Mouse (Mus musculus) erythroid progenitor cell, adult 5-6 weeks (primary cell): Measurements from ENCODE around the gene Tef. TPM values are rescaled to one million over a fixed set of nuclear protein-coding genes. Genes with fewer than 3 reads are reported as not detected.

ENCODE experiments used
- ATAC-seq: replicated peaks from 2 replicates; pipeline ENCODE4 v1.8.0; 2016; ENCODE audit warnings: moderate number of reproducible peaks, mild to moderate bottlenecking, moderate TSS enrichment, inconsistent platforms; ENCODE audit not compliant: poor library complexity, low FRiP score, severe bottlenecking
- total RNA-seq, 2 experiments: library from RNA; stranded (forward) in 1 of 2; stranded (reverse) in 1 of 2; fragments of 150-400 nt in 1 of 2; fragments of 186-747, 209-891 nt in 1 of 2; gene quantifications; 2 replicates each; pipeline versions ENCODE4 v1.2.3 to v1.2.4; 2015 to 2017; ENCODE audit warnings: low replicate concordance in 2 of 2

The Tef gene
- total RNA-seq, 2 experiments from 2014 or later, result 1.7 to 2.1 TPM

DNA sequence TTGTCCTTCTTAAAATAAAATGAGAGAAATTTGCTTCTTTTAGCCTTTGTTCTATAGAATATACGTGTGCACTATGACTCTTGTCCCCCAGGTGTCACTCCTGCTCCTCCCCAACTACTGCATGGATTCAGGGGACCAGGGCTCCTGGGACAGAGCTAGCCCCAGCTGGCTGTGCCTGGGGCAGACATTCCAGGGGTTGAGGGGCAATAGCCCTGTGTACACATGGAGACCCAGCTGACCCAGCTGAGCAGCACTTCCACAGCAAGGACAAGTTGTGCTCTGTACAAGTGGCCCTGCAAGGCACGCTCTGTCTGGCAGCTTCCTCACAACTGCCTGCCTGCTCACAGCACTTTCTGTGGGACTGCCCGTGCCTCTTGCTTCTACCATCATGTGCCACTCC, 6.0 kb upstream of the Tef start:
- no peak for ATAC-seq

DNA sequence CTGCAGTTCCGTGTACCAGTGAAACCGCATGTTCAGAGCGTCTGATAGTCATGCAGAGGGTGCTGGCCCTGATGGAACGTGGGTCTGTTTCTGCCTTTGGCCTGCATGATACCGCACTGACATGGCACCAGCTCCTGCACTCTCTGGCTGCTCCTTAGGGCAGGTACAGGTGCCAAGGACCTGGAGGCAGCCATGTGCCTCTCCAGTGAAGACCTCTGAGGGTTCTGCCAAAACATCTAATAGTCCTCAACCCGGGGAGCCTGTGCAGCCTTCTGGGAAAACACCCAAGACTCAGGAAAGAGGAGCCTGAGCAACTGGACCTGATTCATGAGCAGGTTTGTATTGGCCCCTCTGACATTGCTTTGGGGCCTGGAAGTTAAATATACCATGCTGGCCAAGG, 4.4 kb upstream of the Tef start:
- no peak for ATAC-seq

DNA sequence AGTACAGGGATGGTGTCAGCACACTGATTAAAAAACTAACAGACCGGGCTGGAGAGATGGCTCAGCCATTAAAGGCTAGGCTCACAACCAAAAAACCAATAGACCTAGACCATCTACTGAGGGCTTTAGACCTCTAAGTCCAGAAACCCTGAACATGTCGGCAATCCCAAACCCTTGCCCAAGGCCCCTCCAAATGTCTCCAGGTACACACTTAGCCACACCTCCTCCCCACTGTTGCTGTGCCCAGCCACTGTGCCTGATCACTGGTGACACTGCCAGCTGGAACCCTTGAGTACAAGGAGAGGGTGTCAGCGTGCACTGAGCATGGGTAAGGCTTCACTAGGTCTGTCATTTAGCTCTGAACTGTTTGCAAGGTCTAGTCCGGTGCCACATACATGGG, 3.8 kb upstream of the Tef start:
- no peak for ATAC-seq

DNA sequence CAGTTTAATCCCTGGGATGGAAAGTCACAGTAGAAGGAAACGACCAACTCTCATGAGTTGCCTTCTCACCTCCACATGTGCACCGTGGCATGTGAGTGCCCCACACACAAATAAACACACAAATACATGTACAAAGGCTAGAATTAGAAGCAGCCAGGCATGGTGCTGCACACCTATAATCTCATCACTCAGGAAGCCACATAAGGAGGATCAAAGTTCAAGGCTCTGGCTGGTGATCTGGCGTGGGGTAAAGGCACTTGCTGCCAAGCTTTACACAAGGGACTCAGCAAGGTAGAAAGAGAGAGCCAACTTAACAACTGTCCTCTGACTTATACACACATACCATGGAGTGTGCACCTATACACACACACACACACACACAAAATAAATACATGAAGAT, 1.8 kb upstream of the Tef start:
- ATAC-seq, result no peak

DNA sequence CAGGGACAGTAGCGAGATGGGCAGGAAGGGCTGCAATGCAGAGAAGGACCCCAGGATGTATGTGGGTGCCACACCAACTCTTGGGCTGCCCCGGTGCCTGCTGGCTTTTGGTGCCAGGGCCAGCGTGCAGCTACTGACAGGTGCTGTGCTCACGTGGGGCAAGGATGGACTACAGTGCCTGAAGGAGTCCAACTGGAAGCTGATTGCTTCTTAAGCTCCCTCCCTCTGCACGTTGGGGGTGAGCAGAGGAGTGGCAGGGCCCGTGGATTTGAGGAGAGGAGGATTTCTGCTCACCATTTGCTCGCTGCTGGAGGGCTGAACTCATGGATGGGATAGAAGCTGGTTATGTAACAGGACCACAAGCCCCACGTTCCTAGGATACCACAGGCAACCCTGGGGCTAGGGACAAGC, 725 bp downstream of the Tef start:
- ATAC-seq, result peak; percentile 1; the same call in 1 of the 2 replicates

DNA sequence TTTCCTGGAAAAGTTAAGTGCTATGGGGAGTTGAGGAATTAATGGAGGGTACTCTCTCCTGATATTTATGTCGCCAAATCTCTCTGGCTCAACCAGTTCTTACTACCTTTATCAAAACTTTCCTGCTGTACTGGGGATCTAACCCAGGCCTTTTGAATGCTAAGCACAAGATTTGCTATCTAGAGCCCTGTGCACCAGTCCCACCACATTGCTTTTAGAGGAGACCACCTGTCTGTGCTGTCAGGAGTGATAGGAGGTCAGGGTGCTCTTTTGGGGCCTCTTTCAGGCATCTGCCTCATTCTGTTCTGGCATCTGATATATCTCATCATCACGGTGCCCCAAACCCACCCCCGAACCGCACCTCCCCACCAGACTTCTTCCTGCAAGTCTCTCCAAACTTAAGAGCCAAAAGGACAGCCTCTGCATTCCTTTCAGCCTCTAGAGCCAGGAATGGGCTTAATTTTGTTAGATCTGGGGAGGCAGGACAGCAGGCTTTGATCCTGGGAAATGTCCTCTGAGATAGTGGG, 1.3 kb downstream of the Tef start:
- ATAC-seq, result no peak

DNA sequence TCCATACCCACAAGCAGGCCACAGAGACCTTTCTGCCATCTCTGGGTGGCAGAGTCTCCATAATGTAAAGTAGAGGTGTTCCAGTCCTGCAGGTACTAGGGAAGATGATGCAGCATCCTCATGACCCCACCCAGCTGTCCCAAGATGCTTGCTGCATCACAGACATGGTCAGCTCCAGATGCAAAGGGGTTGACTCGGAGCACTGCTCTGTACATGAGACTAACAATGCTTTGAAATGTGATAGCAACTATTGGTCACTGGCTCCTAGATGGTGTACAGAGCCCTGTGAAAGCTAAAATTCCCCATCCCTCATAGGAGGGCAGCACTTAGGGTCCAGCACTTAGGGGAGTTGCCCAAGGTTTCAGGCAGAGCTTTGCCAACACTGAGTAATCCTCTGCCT, 2.0 kb downstream of the Tef start:
- no peak for ATAC-seq

DNA sequence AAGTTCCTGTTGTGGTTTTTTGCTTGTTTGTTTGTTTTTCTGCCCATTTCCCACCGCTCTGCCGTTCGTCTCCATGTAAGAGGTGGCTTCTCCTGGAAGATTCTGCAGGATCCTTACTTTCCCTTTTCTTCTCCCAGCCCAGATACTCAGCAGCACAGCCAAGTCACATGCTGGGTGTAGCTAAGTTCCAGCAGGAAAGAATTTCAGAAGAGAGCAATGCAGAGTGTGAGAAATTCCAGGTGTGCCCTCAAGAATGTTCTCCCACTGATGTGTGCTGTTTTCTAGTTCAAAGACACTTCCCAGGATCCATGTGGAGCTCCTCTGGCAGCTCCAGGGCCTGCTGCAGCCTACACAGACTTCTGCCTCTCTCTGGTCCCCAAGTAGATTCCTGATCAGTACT, 2.7 kb downstream of the Tef start:
- ATAC-seq, result no peak

DNA sequence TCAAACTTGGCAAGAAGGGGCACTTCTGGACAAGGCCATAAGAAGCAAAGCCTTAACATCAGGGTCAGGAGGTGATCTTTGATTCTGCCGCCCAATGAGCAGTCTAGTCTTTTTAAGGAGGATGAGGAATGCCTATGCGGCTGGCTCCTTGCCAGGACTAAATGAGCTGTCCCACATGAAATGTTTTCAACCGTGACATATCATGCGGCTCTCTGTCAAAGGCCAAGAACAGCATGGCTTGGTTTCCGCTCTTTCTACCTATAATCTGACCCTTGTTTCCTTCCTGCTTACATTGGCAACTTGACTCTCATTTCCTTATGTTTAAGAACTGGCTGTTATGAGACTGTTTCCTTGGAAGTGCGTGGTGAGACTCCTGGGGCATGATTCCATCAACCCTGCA, 3.4 kb downstream of the Tef start:
- no peak for ATAC-seq

DNA sequence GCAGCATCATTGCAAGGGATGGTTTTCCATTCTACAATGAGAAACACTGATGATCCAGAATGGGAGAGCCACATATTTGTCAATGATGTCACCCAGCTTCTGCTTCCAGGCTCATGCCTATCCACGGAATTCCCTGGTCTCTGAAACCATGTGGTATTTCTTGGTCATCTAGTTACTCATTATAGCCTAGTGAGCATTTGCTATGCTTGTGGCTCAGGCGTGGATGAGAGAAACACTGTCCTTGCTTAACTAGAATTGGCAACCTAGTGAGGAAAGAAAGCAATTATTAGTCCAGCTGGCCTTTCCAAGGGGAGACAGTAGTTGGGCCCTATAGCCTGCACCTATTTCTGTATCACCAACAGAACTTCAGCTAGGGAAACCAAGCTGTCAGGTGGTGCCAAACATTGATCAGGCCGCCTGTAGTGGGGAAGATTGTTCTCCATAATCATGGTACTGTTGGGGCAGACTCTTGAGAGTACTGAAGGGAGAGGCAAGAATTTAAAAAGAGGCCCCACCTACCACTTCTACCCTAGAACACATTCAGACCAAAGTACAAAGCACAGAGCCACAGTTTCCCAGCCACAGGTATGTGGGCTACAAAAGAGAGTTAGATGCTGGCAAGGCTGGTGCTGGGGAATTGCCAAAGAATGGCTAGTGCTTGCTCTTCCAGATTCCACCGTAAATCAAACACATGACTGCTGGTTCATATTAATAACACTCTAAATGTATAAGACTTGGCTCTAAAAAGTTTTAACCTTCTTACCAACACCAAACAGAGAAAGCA, 4.6 kb downstream of the Tef start:
- no peak for ATAC-seq

DNA sequence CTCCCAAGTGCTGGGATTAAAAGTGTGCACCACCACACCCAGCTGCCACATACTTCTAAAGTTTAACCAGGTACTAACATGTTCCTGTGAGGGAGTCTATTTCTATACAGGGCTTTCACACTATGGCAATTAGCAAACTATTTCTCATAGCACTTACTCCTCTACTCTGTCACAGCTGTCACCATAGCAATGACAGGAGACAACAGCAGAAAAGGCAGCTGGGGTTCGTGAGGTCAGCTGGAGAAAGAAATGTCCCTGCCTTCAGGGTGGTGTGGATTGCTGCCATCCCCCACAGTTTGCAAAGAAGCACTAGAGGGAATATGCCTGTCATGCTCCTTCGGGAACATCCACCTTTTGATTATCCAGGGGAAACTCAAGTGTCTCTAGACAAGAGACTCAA, 6.6 kb downstream of the Tef start:
- ATAC-seq, result no peak

DNA sequence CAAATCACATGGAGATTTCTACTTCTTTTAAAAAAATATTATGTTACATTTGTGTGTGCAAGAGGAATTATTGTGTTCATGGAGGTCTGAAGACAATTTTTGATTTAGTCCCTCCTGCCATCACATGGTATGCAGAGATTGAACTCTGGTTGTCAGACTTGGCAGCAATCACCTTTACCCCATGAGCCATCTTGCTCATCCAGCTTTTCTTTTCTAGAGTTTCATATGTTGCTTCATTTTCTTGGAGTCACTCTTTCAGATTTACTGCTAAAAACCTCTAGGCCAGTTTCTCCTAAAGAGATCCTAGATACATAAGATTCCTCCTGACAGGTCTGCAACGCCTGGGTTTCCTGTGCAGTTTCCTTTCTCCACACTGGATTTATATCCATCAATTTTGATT, 7.3 kb downstream of the Tef start:
- ATAC-seq, result no peak

DNA sequence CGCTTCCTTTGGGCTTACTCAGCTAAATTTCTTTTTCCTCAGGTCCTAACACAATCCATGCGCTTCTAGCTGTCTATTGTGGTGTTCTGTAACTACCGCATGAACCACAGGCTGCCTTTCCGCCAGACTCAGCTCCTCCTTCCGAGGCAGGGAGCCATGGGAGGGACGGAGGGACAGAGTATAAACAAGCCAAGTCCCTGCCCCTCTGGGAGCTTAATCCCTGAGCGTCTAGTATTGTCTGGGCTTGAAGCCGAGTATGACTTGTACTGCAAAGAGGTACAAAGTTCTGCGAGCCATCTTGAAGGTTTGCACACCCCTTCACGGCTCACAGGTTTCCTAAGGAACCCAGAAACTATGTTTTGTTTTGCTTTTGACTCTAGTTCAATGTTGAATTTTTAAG, 7.9 kb downstream of the Tef start:
- ATAC-seq, result no peak

DNA sequence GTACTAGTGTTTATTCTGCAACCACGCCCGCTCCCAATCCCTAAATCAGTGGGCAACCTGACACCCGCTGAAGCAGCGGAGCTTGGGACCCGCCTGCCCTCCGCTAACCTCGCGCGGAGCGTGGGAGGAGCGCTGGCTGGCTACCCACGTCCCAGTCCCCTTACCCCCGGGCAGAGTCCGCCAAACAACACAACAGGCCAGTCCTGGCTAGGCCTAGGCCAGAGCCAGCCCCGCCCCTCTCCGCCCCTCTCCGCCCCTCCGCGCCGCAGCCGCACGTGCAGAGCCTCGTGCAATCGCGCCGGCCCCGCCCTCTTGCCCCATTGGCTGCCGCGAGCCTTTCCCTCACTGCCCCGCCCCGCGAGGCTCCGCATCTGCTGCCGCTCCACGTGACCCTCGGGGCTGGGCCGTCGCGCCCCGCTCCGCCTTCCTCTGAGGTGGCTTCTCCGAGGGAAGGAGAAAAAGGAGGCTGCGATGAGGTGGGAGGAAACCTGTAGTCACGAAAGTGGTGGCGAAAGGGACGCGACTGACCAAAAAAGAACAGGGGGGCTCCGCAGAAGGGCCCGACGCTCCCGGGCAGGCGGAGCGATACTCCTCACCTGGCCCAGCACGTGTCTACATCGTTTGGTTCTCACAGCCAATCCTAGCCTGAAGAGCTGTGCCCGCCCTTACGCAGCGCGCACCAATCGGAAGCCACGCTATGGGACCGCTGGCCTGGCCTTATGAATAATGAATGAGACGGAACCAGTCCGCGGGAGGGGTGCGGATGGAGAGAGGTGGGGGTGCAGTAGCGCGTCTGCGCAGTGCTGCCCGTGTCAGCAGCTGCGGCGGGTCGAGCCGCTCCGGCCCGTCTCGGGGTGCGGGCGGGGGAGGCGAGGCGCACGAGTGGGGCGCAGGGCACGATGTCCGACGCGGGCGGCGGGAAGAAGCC, 8.7 kb downstream of the Tef start:
- ATAC-seq, result peak; percentile 95

DNA sequence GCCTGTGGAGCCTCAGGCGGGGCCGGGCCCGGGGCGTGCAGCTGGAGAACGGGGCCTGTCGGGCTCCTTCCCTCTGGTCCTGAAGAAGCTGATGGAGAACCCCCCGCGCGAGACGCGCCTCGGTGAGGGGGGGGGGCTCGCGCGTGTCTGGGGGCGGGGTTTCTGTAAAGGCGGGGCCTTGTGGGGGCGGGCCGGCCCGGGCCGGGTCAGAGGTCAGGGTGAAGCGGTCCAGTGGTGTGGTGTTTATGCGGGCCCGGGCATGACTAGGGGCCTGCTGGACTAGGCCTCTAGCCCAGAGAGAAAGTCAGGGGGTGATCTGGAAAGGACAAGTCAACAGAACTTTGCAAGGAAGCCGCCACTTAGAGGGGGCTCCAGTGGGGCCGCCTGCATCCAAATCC, 9.4 kb downstream of the Tef start:
- ATAC-seq, result no peak

DNA sequence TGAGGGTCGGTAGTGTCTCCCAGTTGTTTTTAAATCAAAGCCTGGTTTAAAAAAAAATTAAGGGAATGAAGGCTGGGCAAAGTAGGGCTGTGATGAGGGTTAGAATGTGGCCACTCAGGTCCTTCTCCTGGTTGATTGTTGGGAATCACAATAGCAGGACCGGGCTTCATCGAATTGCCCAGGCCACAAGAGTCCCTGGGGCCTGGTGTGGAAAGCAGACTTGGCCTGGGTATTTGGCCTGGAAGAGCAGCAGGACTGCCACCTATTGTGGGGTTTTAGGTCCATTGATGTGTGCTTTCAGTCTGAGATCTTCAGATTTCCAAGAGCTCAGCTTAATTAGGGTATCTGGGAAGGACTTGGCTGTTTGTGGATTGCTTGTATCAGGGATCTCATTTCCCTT, 10.1 kb downstream of the Tef start:
- ATAC-seq, result no peak

DNA sequence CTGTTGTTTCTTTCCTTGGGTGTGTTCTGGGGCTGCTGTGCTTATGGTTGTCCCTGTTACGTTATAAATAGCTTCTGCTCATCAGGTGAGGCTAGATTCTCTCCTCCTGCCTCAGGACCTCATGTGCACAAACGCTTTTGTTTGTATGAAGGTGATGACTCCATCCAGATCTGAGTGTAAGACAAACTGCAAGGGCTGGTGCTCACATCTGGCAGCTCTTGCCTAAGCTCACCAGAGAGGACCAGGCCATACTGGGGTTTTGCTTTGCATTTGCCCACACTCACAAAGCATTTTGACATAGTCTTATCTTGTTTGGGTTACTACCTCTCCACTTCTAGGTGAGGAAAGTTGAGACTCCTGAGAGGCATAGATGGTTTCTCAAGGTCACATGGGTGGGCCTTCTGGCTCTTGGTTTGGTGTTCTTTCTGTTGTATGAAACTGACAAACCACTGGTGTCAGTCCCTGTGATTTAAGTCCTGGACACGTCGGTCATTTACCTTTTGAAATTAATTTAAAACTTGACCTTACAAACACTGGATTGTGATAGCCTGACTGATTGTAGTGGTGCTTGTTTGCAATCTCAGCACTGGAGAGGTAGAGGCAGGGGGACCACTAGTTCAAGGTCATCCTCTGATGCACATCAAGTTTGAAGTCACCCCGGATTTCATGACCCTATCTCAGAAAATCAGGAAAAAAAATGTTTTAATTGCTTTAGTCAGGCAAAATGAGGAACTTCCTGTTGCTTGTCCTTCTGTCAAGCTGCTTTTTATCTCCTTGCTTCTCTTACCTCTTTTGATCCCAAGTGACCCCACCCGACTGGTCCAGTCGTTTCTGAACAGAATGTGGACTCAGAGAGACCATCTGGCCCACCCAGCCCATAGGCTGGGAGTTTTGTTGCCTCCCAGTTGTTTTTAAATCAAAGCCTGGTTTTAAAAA, 10.7 kb downstream of the Tef start:
- no peak for ATAC-seq

DNA sequence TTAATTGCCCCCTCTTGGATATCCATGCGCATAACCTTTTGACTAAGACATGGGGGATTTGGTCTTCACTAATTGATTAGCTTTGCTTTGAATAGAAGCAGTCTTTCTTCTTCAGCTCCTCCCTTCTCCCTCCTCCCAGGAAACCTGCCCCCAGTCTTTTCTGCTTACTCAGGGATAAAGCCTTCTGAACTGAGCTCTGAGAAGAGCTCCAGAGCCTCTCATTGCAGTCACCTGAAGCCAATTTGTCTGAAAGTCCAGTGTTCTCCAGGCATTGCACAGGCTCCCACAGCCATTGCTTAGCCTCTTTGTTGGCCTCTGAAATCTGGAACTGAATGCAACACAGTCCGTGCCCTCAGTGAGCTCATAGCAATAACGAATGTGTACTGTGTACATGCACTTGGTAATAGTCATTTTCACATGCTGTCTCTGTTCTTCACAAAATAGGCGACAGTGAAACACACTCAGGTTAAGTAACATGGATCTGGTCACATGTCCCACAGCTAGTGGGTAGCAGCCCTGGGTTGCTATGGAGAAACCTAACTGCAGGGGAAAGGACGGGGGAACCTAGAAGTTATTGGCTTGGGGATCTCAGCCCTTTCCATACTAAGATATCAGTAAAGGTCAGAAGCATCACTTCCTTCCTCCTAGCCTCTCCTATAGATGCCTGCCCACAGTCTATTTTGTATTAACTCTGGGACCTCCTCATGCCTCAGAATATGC, 11.9 kb downstream of the Tef start:
- ATAC-seq, result no peak

DNA sequence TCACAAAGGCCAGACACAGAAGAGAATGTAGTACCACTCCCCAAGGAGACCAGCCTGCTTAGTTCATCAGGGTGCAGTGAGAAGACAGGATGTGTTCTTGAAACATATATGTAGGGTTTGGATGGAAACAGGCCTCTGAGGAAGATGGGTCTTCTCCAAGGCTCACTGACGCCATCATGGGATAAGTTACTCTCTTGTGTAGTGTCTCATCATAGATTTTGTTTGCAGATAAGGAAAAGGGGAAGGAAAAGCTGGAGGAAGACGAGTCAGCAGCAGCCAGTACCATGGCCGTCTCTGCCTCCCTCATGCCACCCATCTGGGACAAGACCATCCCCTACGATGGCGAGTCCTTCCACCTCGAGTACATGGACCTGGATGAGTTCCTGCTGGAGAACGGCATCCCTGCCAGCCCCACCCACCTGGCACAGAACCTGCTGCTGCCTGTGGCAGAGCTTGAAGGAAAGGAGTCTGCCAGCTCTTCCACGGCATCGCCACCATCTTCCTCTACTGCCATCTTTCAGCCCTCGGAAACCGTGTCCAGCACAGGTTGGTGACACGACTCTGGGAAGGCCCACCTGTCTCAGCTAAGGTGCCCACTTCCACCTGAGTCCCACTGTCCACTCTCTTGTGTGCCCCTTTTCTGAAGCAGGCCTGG, 12.6 kb downstream of the Tef start:
- no peak for ATAC-seq
